Mouse (Mus musculus) embryonic facial prominence, embryonic 15.5 days (tissue): ENCODE measurements around the gene Kdm5b. TPM values are rescaled to one million over a fixed set of nuclear protein-coding genes. Genes with fewer than 3 reads are reported as not detected.

Experiments used
- ATAC-seq: fragments of 200-750 bp; cut with Nextera tagmentation; 2 replicates; pipeline ENCODE4 v1.8.0; 2017; ENCODE audit warnings: low read depth, moderate TSS enrichment; ENCODE audit not compliant: insufficient number of reproducible peaks, low FRiP score, low TSS enrichment
- H3K27ac ChIP-seq: fragments of 300-500 bp; sonication (generic); replicated peaks from 2 replicates; pipeline ENCODE4 v1.5.1; 2015; ENCODE audit warnings: mild to moderate bottlenecking, inconsistent platforms
- H3K27me3 ChIP-seq: fragments of 300-500 bp; sonication (generic); 2 replicates; pipeline ENCODE4 v1.6.1; 2015; ENCODE audit warnings: inconsistent platforms
- H3K36me3 ChIP-seq: fragments of 300-500 bp; sonication (generic); 2 replicates; pipeline ENCODE4 v1.6.1; 2015; ENCODE audit warnings: mild to moderate bottlenecking, inconsistent platforms
- H3K4me1 ChIP-seq: fragments of 300-500 bp; sonication (generic); 2 replicates; pipeline ENCODE4 v1.6.1; 2015; ENCODE audit warnings: inconsistent platforms
- H3K4me2 ChIP-seq: fragments of 300-500 bp; sonication (generic); replicated peaks from 2 replicates; pipeline ENCODE4 v1.6.1; 2015; ENCODE audit warnings: mild to moderate bottlenecking, inconsistent platforms
- H3K4me3 ChIP-seq: fragments of 300-500 bp; sonication (generic); replicated peaks from 2 replicates; pipeline ENCODE4 v1.5.1; 2015; ENCODE audit warnings: mild to moderate bottlenecking, inconsistent platforms
- H3K9ac ChIP-seq: fragments of 300-500 bp; sonication (generic); 2 replicates; pipeline ENCODE4 v1.6.1; 2015; ENCODE audit warnings: inconsistent platforms
- H3K9me3 ChIP-seq: fragments of 300-500 bp; sonication (generic); replicated peaks from 2 replicates; pipeline ENCODE4 v1.6.1; 2016; ENCODE audit warnings: inconsistent platforms
- WGBS: fragments of 180-500 bp; shearing (Covaris S2); methylation state at CpG from one replicate; pipeline ENCODE4 v1.1.7; 2015; 5-methylcytosine and 5-hydroxymethylcytosine counted together
- polyA plus RNA-seq: library from polyadenylated mRNA; unstranded; fragments of >200 nt; fragmentation: Nextera tagmentation; extraction: Ambion mirVana; gene quantifications from 2 replicates; pipeline ENCODE4 v1.2.1, GENCODE M21; 2015

Gene Kdm5b
- polyA plus RNA-seq, 1 experiment from 2014 or later: 76.0 TPM

DNA sequence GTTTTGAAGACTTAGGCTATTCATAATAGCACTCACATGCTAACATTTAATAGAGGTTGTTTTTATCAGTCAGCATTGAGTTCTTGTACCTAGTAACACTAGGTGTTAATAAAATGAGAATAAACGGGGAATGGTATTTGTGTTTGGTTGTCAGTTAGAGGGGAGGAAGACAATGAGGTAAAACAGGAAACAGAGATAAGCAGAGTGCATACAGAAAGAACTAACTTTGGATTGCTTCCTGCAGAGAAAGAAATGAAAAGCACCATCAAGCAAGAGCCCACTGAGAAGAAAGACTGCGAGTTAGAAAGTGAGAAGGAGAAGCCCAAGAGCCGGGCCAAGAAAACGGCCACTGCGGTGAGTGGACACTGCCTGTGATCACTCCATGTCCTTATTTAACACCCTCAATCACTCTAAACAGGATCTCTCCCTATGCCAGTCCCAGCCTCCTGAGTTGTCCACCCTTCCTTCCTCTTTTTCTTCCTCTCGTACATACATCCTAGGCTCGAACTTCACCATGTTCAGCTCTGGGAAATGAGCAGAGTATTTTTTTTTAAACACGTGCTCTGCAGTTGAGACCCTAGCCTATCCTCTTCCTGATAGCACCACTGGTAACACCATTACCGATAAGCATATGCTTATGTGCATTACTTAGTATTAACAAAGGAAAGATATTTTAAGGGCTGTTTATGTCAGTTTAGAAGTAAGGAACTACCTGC, 37.5 kb downstream of the Kdm5b start:
- Histone ChIP-seq H3K4me1 (no peaks in the 10 kb centered on the region), H3K36me3 (peaks cover 72% of the 10 kb centered on the region), H3K9ac (no peak overlapping the region), H3K4me2 (no peak overlapping the region), H3K27ac (no peak overlapping the region), H3K4me3 (no peak overlapping the region), H3K27me3 (no peaks in the 10 kb centered on the region), H3K9me3 (no peaks in the 10 kb centered on the region)
- 81% methylated on average over 9 of the region's 9 CpGs for whole genome bisulfite sequencing
- no peak for ATAC-seq

DNA sequence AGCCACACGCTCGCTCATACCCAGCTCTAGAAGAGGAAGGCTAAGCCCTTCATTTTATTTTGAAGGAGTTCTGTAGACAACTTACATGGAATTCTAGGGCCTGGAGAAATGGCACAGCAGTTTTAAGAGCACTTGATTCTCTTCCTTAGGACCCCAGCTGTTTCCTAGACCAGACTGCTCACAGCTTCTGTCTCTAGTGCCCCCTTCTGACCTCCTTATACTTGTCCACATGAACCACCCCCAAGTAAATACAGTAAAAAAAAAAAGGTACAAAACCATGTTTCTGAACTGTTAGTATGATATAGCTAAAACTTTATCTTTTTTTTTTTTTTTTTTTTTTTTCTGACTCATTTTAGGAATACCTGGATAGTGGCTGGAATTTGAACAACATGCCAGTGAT, 44.1 kb downstream of the Kdm5b start:
- Histone ChIP-seq H3K4me3 (no peak overlapping the region), H3K9ac (no peak overlapping the region), H3K36me3 (peaks cover 78% of the 10 kb centered on the region), H3K27me3 (no peaks in the 10 kb centered on the region), H3K27ac (no peak overlapping the region), H3K4me1 (no peaks in the 10 kb centered on the region), H3K9me3 (no peaks in the 10 kb centered on the region), H3K4me2 (no peak overlapping the region)
- WGBS: 100% methylated on average over 2 of the region's 2 CpGs
- no peak for ATAC-seq

GRCm38 (mm10) chr1:134605670-134606069, 45.7 kb downstream of the Kdm5b start:
- H3K36me3 ChIP-seq: peaks cover 74% of the 10 kb centered on the region
- H3K4me2 ChIP-seq: no peak overlapping the region
- H3K4me3 ChIP-seq: no peak overlapping the region
- H3K9me3 ChIP-seq: no peaks in the 10 kb centered on the region
- ATAC-seq: no peak
- 87% methylated on average over 8 of the region's 8 CpGs for WGBS
- H3K27ac ChIP-seq: no peak overlapping the region
- H3K27me3 ChIP-seq: no peaks in the 10 kb centered on the region
- no peaks in the 10 kb centered on the region for H3K4me1 ChIP-seq
- H3K9ac ChIP-seq: no peak overlapping the region

- no peaks in the 10 kb centered on the region for H3K4me1 ChIP-seq
- no peaks in the 10 kb centered on the region for H3K27me3 ChIP-seq
- no peak overlapping the region for H3K27ac ChIP-seq
- H3K4me2 ChIP-seq: no peak overlapping the region
- ATAC-seq: no peak
- H3K36me3 ChIP-seq: peaks cover 68% of the 10 kb centered on the region
- no peak overlapping the region for H3K4me3 ChIP-seq
- no peaks in the 10 kb centered on the region for H3K9me3 ChIP-seq
- WGBS: 94% methylated on average over 2 of the region's 2 CpGs
- no peak overlapping the region for H3K9ac ChIP-seq
These were observed 46.4 kb downstream of the Kdm5b start for GRCm38 (mm10) chr1:134606381-134606780.

- Histone ChIP-seq H3K27me3 (no peaks in the 10 kb centered on the region), H3K4me1 (no peaks in the 10 kb centered on the region), H3K36me3 (peaks cover 63% of the 10 kb centered on the region), H3K9ac (no peak overlapping the region), H3K27ac (no peak overlapping the region), H3K9me3 (no peaks in the 10 kb centered on the region), H3K4me2 (no peak overlapping the region), H3K4me3 (no peak overlapping the region)
- 93% methylated on average over 1 of the region's 1 CpGs for WGBS
- no peak for ATAC-seq
These were observed 47.3 kb downstream of the Kdm5b start for GRCm38 (mm10) chr1:134607279-134607678.

DNA sequence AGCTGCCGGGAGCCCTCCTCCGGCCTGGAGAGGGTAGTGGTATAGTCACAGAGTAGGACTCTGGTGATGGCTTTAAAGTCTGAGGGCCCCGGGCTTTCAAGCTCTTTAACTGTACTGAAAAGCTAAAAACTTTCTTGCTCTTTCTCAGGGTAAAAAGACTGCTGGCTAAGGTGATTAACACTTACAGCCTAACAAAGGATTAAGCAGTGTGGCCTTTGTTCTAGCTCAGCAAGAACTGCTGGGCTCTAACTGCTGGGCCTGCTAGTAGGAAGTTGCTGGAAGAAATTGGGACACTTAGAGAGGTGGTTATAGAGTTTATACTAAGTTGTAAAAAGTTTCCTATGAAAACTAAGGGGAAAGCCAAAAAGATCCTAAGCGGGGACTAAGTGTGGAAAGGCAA, 49.2 kb downstream of the Kdm5b start:
- WGBS: 85% methylated on average over 4 of the region's 4 CpGs

GRCm38 (mm10) chr1:134614554-134614953, 54.6 kb downstream of the Kdm5b start:
- H3K4me1 ChIP-seq: no peaks in the 10 kb centered on the region
- no peak overlapping the region for H3K4me3 ChIP-seq
- H3K27ac ChIP-seq: no peak overlapping the region
- no peaks in the 10 kb centered on the region for H3K27me3 ChIP-seq
- no peaks in the 10 kb centered on the region for H3K9me3 ChIP-seq
- H3K9ac ChIP-seq: no peak overlapping the region
- H3K4me2 ChIP-seq: no peak overlapping the region
- H3K36me3 ChIP-seq: peaks cover 62% of the 10 kb centered on the region
- 93% methylated on average over 5 of the region's 5 CpGs for WGBS
- no peak for ATAC-seq

More for the DNA sequence above, 49.2 kb downstream of the Kdm5b start:
- Histone ChIP-seq H3K4me1 (no peaks in the 10 kb centered on the region), H3K27me3 (no peaks in the 10 kb centered on the region), H3K9ac (no peak overlapping the region), H3K36me3 (peaks cover 68% of the 10 kb centered on the region), H3K4me2 (no peak overlapping the region), H3K9me3 (no peaks in the 10 kb centered on the region), H3K4me3 (no peak overlapping the region), H3K27ac (no peak overlapping the region)
- no peak for ATAC-seq

GRCm38 (mm10) chr1:134614988-134615387, 55.0 kb downstream of the Kdm5b start:
- peaks cover 66% of the 10 kb centered on the region for H3K36me3 ChIP-seq
- H3K9ac ChIP-seq: no peak overlapping the region
- H3K4me1 ChIP-seq: no peaks in the 10 kb centered on the region
- no peak overlapping the region for H3K27ac ChIP-seq
- WGBS: 91% methylated on average over 2 of the region's 2 CpGs
- no peak overlapping the region for H3K4me3 ChIP-seq
- no peak for ATAC-seq
- H3K27me3 ChIP-seq: no peaks in the 10 kb centered on the region
- H3K9me3 ChIP-seq: no peaks in the 10 kb centered on the region
- no peak overlapping the region for H3K4me2 ChIP-seq

DNA sequence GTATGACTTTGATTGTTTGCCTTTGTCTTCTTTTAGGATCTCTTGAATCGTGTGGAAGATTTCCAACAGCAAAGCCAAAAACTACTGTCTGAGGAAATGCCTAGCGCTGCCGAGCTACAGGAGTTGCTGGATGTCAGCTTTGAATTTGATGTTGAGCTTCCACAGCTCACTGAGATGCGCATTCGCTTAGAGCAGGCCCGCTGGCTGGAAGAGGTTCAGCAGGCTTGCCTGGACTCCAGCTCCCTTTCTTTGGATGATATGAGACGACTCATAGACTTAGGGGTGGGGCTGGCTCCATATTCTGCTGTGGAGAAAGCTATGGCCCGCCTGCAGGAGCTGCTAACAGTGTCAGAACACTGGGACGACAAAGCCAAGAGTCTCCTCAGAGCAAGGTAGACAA, 57.7 kb downstream of the Kdm5b start:
- no peak overlapping the region for H3K4me3 ChIP-seq
- H3K4me1 ChIP-seq: no peaks in the 10 kb centered on the region
- 88% methylated on average over 9 of the region's 9 CpGs for WGBS
- no peak overlapping the region for H3K9ac ChIP-seq
- no peaks in the 10 kb centered on the region for H3K9me3 ChIP-seq
- H3K36me3 ChIP-seq: peaks cover 80% of the 10 kb centered on the region
- H3K4me2 ChIP-seq: no peak overlapping the region
- ATAC-seq: no peak
- H3K27me3 ChIP-seq: no peaks in the 10 kb centered on the region
- H3K27ac ChIP-seq: no peak overlapping the region

GRCm38 (mm10) chr1:134625325-134625724, 65.4 kb downstream of the Kdm5b start:
- Histone ChIP-seq H3K27me3 (no peaks in the 10 kb centered on the region), H3K4me3 (no peak overlapping the region), H3K9ac (no peak overlapping the region), H3K36me3 (peaks cover 92% of the 10 kb centered on the region), H3K9me3 (no peaks in the 10 kb centered on the region), H3K4me2 (no peak overlapping the region), H3K27ac (no peak overlapping the region), H3K4me1 (no peaks in the 10 kb centered on the region)
- ATAC-seq: no peak
- 79% methylated on average over 4 of the region's 4 CpGs for WGBS

DNA sequence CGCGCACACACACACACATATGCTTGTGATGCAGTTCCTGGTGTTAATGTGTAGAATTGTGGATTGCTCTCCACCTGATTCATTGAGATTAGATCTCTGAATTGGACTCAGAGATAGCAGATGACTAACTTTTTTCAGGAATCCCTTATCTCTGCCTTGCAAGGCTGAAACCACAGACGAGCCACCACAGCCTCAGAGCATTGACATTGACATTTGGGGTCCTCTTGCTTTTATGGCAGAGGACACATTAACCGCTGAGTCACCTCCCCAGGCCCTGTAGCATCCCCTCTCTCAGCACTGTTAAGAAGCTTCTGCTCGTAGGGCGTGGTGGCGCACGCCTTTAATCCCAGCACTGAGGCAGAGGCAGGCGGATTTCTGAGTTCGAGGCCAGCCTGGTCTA, 69.5 kb downstream of the Kdm5b start:
- no peak for ATAC-seq
- H3K27me3 ChIP-seq: no peaks in the 10 kb centered on the region
- 92% methylated on average over 10 of the region's 10 CpGs for WGBS
- H3K9me3 ChIP-seq: no peaks in the 10 kb centered on the region
- H3K9ac ChIP-seq: no peak overlapping the region
- H3K4me2 ChIP-seq: no peak overlapping the region
- H3K27ac ChIP-seq: no peak overlapping the region
- no peaks in the 10 kb centered on the region for H3K4me1 ChIP-seq
- peaks cover 97% of the 10 kb centered on the region for H3K36me3 ChIP-seq
- no peak overlapping the region for H3K4me3 ChIP-seq

DNA sequence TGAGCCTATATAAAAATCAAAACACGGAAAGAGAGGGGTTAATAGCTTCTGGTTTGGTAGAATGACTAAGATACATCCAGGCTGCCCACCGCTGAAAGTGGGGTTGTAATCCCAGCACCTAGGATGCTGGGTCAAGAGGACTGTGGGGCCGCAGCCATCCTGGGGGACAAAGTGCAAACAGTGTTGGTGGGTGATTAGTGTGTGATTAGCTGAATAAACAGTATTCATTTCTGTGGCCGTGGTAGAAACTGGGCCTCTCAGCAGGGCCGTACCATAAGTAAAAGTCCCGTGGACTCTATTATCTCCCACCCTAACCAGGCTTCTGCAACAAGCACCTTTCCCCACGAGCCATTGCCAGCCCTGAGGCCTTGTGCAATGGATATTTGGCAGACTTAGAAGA, 74.3 kb downstream of the Kdm5b start:
- Histone ChIP-seq H3K4me1 (peaks cover 6% of the 10 kb centered on the region; the same call in 1 of the 2 replicates), H3K27me3 (no peaks in the 10 kb centered on the region), H3K9ac (no peak overlapping the region), H3K4me3 (no peak overlapping the region), H3K9me3 (no peaks in the 10 kb centered on the region), H3K4me2 (no peak overlapping the region), H3K27ac (no peak overlapping the region), H3K36me3 (peaks cover 52% of the 10 kb centered on the region)
- no peak for ATAC-seq
- 68% methylated on average over 7 of the region's 7 CpGs for WGBS
